Mouse (Mus musculus) liver, embryonic 14.5 days (tissue): ENCODE measurements at regions not wholly inside any gene's neighbourhood (a gene's known extent, or its start where the extent isn't known, plus 50 kb on each side); places are given as distances from the start of the nearest gene placed in this dataset.

Source experiments
- ATAC-seq: fragments of 200-750 bp; cut with Nextera tagmentation; 2 replicates; pipeline ENCODE4 v1.8.0; 2017; ENCODE audit warnings: moderate number of reproducible peaks, mild to moderate bottlenecking, moderate library complexity; ENCODE audit not compliant: insufficient read depth
- DNase-seq, 3 experiments: peaks; one replicate each; pipeline ENCODE4 v3.0.0-alpha.2; 2012 to 2013; ENCODE audit warnings: low read depth in 3 of 3, low spot score in 3 of 3
- H3K27ac ChIP-seq: fragments of 300-500 bp; sonication (generic); 2 replicates; pipeline ENCODE4 v1.5.1; 2014; ENCODE audit warnings: moderate library complexity, mild to moderate bottlenecking, control low read depth, inconsistent platforms
- H3K27me3 ChIP-seq: fragments of 300-500 bp; sonication (generic); 2 replicates; pipeline ENCODE4 v1.6.1; 2014; ENCODE audit warnings: mild to moderate bottlenecking, low read length, moderate library complexity; ENCODE audit not compliant: control insufficient read depth, insufficient read depth
- H3K36me3 ChIP-seq: fragments of 300-500 bp; sonication (generic); replicated peaks from 2 replicates; pipeline ENCODE4 v1.6.1; 2014; ENCODE audit warnings: low read depth; ENCODE audit not compliant: control insufficient read depth, insufficient read depth
- H3K4me1 ChIP-seq, 2 experiments: fragments of 200-500 bp in 1 of 2; fragments of 300-500 bp in 1 of 2; sonication (generic) in 1 of 2; replicated peaks; 2 replicates each; pipeline ENCODE4 v1.6.1; 2012 to 2014; ENCODE audit warnings: antibody characterized with exemption in 1 of 2, inconsistent platforms in 1 of 2, low read length in 1 of 2; ENCODE audit not compliant: control insufficient read depth in 2 of 2, insufficient read depth in 2 of 2
- H3K4me2 ChIP-seq: fragments of 300-500 bp; sonication (generic); 2 replicates; pipeline ENCODE4 v1.6.1; 2014; ENCODE audit warnings: low read depth, mild to moderate bottlenecking, control low read depth, moderate library complexity
- H3K4me3 ChIP-seq, 2 experiments: fragments of 200-500 bp in 1 of 2; fragments of 300-500 bp in 1 of 2; sonication (generic) in 1 of 2; 2 replicates each; pipeline ENCODE4 v1.5.1; 2012 to 2014; ENCODE audit warnings: low read depth in 2 of 2, low read length in 2 of 2, mild to moderate bottlenecking in 2 of 2, control low read depth in 1 of 2, inconsistent platforms in 1 of 2, moderate library complexity in 1 of 2; ENCODE audit not compliant: insufficient read depth in 1 of 2
- H3K9ac ChIP-seq: fragments of 300-500 bp; sonication (generic); replicated peaks from 2 replicates; pipeline ENCODE4 v1.6.1; 2014; ENCODE audit warnings: mild to moderate bottlenecking, control low read depth, moderate library complexity
- H3K9me3 ChIP-seq: fragments of 300-500 bp; sonication (generic); 2 replicates; pipeline ENCODE4 v1.6.1; 2016; ENCODE audit warnings: low read length, mixed read lengths; ENCODE audit not compliant: control insufficient read depth
- CTCF ChIP-seq: IDR thresholded peaks from 2 replicates; pipeline ENCODE4 v1.5.1; 2016; ENCODE audit warnings: antibody characterized with exemption, low read depth, control low read depth
- EP300 ChIP-seq: IDR thresholded peaks from 2 replicates; pipeline ENCODE4 v1.6.1; 2016; ENCODE audit warnings: antibody characterized with exemption, low read depth
- WGBS: fragments of 180-500 bp; shearing (Covaris S2); extraction: QIAGEN DNeasy Blood & Tissue Kit; methylation state at CpG from one replicate; pipeline ENCODE4 v1.1.7; 2014; ENCODE audit not compliant: insufficient replicate concordance; 5-methylcytosine and 5-hydroxymethylcytosine counted together

GRCm38 (mm10) chr5:85612606-85613005 lies 452.8 kb downstream of the Cenpc1 start:
- ATAC-seq (no peak), DNase-seq (no peak)
- Histone ChIP-seq H3K36me3 (no peaks in the 10 kb centered on the region), H3K4me2 (no peak overlapping the region), H3K4me3 (no peak overlapping the region), H3K9me3 (no peaks in the 10 kb centered on the region), H3K27ac (no peak overlapping the region), H3K9ac (no peak overlapping the region), H3K4me1 (no peaks in the 10 kb centered on the region), H3K27me3 (no peaks in the 10 kb centered on the region)
- TF ChIP-seq CTCF (no peak), EP300 (no peak)
- 61% methylated on average over 4 of the region's 4 CpGs for WGBS

- no peak overlapping the region for H3K4me3 ChIP-seq
- H3K4me2 ChIP-seq: no peak overlapping the region
- no peaks in the 10 kb centered on the region for H3K9me3 ChIP-seq
- DNase-seq (no peak), ATAC-seq (no peak)
- no peak overlapping the region for H3K27ac ChIP-seq
- WGBS: 67% methylated on average over 4 of the region's 4 CpGs
- no peak overlapping the region for H3K9ac ChIP-seq
- no peaks in the 10 kb centered on the region for H3K4me1 ChIP-seq
- no peaks in the 10 kb centered on the region for H3K27me3 ChIP-seq
- TF ChIP-seq CTCF: no peak
- no peak for TF ChIP-seq EP300
- H3K36me3 ChIP-seq: no peaks in the 10 kb centered on the region
Measured at GRCm38 (mm10) chr5:85609104-85609503, 456.3 kb downstream of the Cenpc1 start.

GRCm38 (mm10) chr5:85598164-85598563 lies 467.2 kb downstream of the Cenpc1 start:
- no peaks in the 10 kb centered on the region for H3K36me3 ChIP-seq
- no peak for TF ChIP-seq CTCF
- no peak for TF ChIP-seq EP300
- H3K27ac ChIP-seq: no peak overlapping the region
- H3K4me3 ChIP-seq: no peak overlapping the region
- ATAC-seq (no peak), DNase-seq (no peak)
- no peaks in the 10 kb centered on the region for H3K27me3 ChIP-seq
- no peak overlapping the region for H3K4me2 ChIP-seq
- H3K9ac ChIP-seq: no peak overlapping the region
- H3K9me3 ChIP-seq: no peaks in the 10 kb centered on the region
- no peaks in the 10 kb centered on the region for H3K4me1 ChIP-seq

- H3K4me3 ChIP-seq: no peak overlapping the region
- no peaks in the 10 kb centered on the region for H3K9me3 ChIP-seq
Measured at GRCm38 (mm10) chr5:85595082-85595447, 470.3 kb downstream of the Cenpc1 start.

GRCm38 (mm10) chr5:85594413-85595081 lies 470.8 kb downstream of the Cenpc1 start:
- no peaks in the 10 kb centered on the region for H3K9me3 ChIP-seq
- H3K4me2 ChIP-seq: no peak overlapping the region
- H3K4me3 ChIP-seq: no peak overlapping the region
- H3K36me3 ChIP-seq: no peaks in the 10 kb centered on the region
- no peak overlapping the region for H3K9ac ChIP-seq
- 60% methylated on average over 4 of the region's 4 CpGs for WGBS
- H3K27me3 ChIP-seq: no peaks in the 10 kb centered on the region
- no peaks in the 10 kb centered on the region for H3K4me1 ChIP-seq
- TF ChIP-seq EP300 (no peak), CTCF (no peak)
- ATAC-seq: no peak
- no peak overlapping the region for H3K27ac ChIP-seq
- DNase-seq: no peak

More at GRCm38 (mm10) chr5:85595082-85595447, 470.3 kb downstream of the Cenpc1 start:
- H3K36me3 ChIP-seq: no peaks in the 10 kb centered on the region
- H3K4me2 ChIP-seq: no peak overlapping the region
- ATAC-seq (no peak), DNase-seq (no peak)
- H3K9ac ChIP-seq: no peak overlapping the region
- H3K27ac ChIP-seq: no peak overlapping the region
- WGBS: 19% methylated on average over 1 of the region's 1 CpGs
- H3K4me1 ChIP-seq: no peaks in the 10 kb centered on the region
- H3K27me3 ChIP-seq: no peaks in the 10 kb centered on the region
- TF ChIP-seq CTCF (no peak), EP300 (no peak)
